Mouse (Mus musculus): ENCODE data around the gene Slc4a10.

Gene Slc4a10

GRCm38 (mm10) chr2:62279777-62280176 lies 233.5 kb downstream of the Slc4a10 start:
- DNase-seq = no peak

DNA sequence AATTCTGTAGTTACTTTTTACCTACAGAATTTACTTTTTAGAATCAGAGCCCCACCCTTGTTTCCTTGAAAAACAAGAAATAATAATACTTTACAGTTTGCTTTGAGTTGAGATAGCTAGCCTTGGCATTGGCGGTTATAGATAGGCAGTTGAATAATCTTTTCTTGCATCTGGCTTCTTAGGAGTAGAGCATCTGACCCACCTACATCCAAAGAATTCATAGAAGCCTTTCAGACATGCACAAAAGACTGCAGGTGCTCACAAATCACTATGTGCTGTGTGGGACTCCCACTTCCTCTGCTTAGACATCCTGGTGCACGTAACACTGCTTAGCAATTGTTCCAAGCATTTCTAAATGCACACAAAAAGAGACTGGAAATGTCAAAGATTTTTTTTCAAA lies 238.8 kb downstream of the Slc4a10 start:
- DNase-seq = no peak

GRCm38 (mm10) chr2:62285847-62286246 lies 239.6 kb downstream of the Slc4a10 start:
- no peak for DNase-seq

DNA sequence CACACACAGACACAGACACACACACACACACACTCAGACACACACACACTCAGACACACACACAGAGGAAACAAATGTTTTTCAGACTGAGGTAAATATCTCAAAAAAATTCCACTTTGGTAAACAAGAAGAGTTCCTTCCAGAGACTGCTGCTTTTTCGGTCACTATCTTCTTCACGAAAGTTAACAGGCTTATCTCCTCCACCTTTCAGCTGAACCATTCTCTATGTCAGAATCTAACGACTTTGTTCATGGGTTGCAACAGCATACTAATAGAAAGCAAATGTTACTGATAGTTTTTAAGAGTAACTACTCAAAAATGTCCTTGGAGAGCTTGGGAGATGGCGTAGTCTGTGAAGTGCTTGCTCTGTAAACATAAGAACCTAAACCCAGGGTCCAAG lies 241.3 kb downstream of the Slc4a10 start:
- DNase-seq = no peak

GRCm38 (mm10) chr2:62293846-62294245 lies 247.6 kb downstream of the Slc4a10 start:
- no peak for DNase-seq

GRCm38 (mm10) chr2:62301716-62302115 lies 255.5 kb downstream of the Slc4a10 start:
- DNase-seq = no peak

DNA sequence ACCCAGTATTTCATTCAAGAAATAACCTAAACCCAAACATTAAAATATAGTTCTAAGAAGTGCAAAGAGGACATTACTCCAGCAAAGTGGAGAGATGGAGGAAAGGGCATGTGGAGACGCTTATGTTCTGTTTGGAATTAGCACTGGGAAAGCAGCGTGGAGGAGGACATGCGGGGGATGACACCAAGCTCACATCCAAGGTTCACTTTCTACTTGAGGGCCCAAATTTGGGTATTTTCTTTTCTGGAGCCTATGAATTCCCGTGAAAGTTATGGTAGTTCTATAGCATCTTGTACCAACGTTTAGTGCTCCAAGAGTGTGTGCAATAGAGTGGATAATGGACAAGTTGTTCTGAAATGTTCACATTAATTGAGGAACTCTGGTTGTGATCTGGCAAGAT lies 260.7 kb downstream of the Slc4a10 start:
- no peak for DNase-seq

DNA sequence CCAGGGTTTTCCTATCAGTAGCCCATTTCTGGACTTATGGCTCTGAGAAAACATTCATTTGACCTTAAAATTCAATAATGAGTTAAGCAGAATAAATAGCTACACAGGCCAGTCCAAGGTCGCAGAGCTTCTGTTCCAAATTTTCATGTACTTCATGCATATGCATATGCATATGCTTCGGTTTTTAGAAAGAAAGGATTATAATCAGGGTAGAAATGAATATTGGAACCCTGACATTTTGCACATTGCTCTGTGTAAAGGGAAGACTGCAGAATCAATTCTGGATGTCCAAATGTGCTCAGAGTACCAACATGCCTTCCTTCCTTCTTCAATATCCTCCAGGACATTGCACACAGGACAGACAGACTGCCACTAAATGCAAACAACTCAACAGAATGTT lies 261.2 kb downstream of the Slc4a10 start:
- DNase-seq = no peak

DNA sequence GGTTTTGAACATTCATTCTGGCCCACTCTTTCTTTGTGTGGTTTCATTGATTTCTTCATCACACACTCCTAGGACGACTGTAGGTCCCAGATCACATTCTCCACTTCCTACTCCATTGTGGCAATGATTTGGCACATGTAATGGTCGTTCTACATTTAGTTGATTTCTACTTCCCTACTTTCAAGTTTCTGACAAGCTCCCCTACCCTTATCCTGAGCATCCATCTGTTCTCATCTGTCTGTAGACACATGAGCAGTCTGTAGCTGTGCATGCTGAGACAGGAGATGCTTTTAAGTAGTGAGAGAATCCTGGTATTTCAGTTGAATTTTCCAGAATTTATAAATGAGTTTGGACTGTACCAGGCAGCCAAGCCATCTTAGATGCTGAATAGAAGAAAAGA lies 270.7 kb downstream of the Slc4a10 start:
- DNase-seq = no peak

- no peak for DNase-seq
These were observed 273.2 kb downstream of the Slc4a10 start for GRCm38 (mm10) chr2:62319489-62319888.

DNA sequence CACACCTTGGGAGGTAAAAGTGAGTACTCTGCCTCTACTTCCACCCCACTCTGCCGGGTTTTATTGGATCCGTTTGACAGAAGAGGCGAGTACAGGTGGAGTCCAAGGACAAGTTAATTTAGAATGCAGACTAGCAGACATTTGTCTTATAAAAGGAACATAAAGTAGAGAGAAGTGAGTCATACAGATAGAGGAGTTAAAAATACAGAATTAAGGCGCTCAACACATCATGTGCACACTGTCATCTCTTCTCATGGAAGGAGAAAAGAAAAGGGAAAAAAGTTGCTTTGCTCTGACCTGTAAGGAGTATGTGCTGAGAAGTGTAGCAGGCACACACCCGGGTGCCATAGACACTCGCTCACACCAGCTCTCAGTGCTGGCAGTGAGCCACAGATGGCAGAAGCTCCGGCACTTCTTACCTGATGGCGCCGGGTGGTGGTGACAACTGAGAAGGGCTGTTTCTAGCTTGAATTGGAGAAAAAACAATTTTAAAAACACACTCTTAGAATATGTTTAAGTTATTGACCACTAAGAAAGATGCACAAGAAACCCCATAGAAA lies 276.9 kb downstream of the Slc4a10 start:
- DNase-seq = no peak

- DNase-seq = no peak
These were observed 279.1 kb downstream of the Slc4a10 start for GRCm38 (mm10) chr2:62325388-62325787.

DNA sequence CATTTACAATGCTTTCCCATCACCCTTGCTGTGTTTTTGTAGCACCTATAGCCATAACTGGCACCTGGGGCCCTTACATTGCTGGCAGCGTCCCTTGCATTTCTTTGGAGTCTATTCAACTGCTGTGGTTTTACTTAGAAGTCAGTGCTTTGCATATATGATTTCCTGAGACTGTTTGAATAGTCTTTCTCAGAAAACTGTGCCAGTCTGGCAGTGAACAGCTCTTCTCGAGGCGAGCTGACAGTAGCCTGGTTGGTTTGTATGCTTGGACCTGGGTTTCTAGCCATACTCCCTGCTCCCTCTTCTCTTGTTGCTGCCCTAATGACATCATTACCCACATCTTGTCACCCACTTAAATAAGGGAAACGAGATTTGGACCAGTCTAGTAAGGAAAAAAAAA lies 285.7 kb downstream of the Slc4a10 start:
- no peak for DNase-seq

GRCm38 (mm10) chr2:62332465-62332864 lies 286.2 kb downstream of the Slc4a10 start:
- no peak for DNase-seq

DNA sequence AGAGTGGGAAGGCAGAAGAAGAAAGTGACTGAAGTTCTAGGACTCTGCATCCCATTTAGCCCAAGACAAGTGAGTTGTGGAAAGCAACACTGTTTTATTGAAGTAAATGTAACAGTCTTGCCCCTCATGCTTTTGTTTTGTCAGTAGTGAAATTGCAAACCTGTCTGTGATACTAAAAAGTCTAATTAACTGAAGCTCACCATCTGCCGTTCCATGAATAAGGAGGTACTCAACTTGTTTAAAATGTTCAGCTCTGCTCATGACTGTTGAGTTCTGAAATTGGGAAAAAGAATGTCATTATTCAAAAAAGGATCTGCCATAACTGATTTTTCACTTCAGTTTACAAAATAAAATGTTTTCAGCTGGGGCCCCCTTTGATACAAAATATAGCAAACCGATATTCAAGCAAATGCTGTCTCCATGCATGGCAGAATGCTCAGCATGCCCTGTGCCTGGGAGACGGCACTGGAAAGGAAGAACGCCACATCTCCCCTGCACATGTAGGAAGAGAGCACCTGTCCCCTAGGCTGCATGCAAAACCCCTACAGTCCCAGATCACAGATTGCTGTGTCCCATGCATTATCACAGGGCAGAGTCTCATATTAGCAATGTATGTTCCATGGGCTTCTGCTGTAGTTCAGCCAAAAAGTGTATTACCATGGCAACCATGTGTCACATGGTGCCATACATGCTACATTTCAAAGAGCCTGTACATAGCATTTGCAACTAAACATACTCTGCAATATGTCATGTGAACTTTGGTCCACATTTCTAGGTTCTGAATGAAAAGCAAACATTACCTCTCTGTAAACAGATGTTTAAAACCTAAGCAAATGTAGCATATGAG lies 288.4 kb downstream of the Slc4a10 start:
- no peak for DNase-seq

- no peak for DNase-seq
These were observed 290.8 kb downstream of the Slc4a10 start for GRCm38 (mm10) chr2:62337086-62337485.

GRCm38 (mm10) chr2:62339222-62339944 lies 293.1 kb downstream of the Slc4a10 start:
- no peak for DNase-seq

GRCm38 (mm10) chr2:62341061-62341733 lies 294.9 kb downstream of the Slc4a10 start:
- DNase-seq = no peak

GRCm38 (mm10) chr2:62341734-62342128 lies 295.5 kb downstream of the Slc4a10 start:
- no peak for DNase-seq

- no peak for DNase-seq
These were observed 298.1 kb downstream of the Slc4a10 start for GRCm38 (mm10) chr2:62344367-62344766.

DNA sequence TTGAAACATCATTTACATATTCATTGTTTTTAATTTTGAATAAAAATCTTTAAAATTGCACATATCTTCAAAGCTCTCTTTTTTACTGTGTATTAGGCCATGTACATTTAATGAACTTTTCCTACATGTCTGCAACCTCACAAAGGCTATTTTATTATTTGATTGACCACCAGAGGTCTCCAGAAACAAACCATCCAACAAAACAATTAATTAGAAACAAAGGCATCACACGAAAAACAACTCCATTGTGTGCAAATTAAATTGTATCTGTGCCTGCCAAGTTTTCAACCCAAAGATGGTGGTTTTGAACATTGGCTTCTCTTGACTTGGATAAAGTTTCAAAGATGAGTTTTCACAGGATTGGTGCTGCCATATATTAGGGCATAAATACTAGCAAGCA lies 300.5 kb downstream of the Slc4a10 start:
- no peak for DNase-seq

GRCm38 (mm10) chr2:62347762-62348161 lies 301.5 kb downstream of the Slc4a10 start:
- DNase-seq = no peak

GRCm38 (mm10) chr2:62352035-62352434 lies 305.8 kb downstream of the Slc4a10 start:
- no peak for DNase-seq

Measured in kidney, postnatal 10 days (tissue).